Mouse (Mus musculus) kidney, adult 2 months (tissue): Measurements from ENCODE around the gene Prrc2a.

Source experiments
- CTCF ChIP-seq: fragments of 200-500 bp; conservative IDR thresholded peaks from 2 replicates; pipeline ENCODE4 v1.5.1; 2011; ENCODE audit warnings: low read depth, mild to moderate bottlenecking, control low read depth, low read length, moderate library complexity, mixed read lengths; ENCODE audit not compliant: insufficient read depth, insufficient read length
- POLR2A ChIP-seq: fragments of 200-500 bp; IDR thresholded peaks from one replicate; pipeline ENCODE4 v1.6.1; 2011; ENCODE audit warnings: low read depth, low read length, control low read depth

- no peak for TF ChIP-seq CTCF
- TF ChIP-seq POLR2A: no peak
These were observed 30.3 kb upstream of the Prrc2a start for GRCm38 (mm10) chr17:35194844-35195630.
